Mouse (Mus musculus) layer of hippocampus, adult 11-12 months (tissue): Measurements from ENCODE around the gene Prmt2.

Experiments
- DNase-seq: peaks from one replicate; pipeline ENCODE4 v3.0.0; 2022; ENCODE audit warnings: low spot score

Prmt2 gene

GRCm38 (mm10) chr10:76218240-76218639 lies 19.4 kb downstream of the Prmt2 start:
- no peak for DNase-seq

- no peak for DNase-seq
Observed at GRCm38 (mm10) chr10:76217056-76217455, 20.6 kb downstream of the Prmt2 start.

- no peak for DNase-seq
Observed at GRCm38 (mm10) chr10:76214161-76214560, 23.5 kb downstream of the Prmt2 start.

GRCm38 (mm10) chr10:76212121-76212520 lies 25.5 kb downstream of the Prmt2 start:
- no peak for DNase-seq

- no peak for DNase-seq
Observed at GRCm38 (mm10) chr10:76210806-76211205, 26.9 kb downstream of the Prmt2 start.

- DNase-seq: no peak
Observed at GRCm38 (mm10) chr10:76209241-76209640, 28.4 kb downstream of the Prmt2 start.

GRCm38 (mm10) chr10:76207262-76207796 lies 30.3 kb downstream of the Prmt2 start:
- DNase-seq: no peak

GRCm38 (mm10) chr10:76203798-76204283 lies 33.8 kb downstream of the Prmt2 start:
- DNase-seq: peak; percentile 30

- DNase-seq: peak; percentile 82
Observed at GRCm38 (mm10) chr10:76201978-76202377, 35.7 kb downstream of the Prmt2 start.

GRCm38 (mm10) chr10:76201416-76201815 lies 36.2 kb downstream of the Prmt2 start:
- no peak for DNase-seq

- no peak for DNase-seq
Observed at GRCm38 (mm10) chr10:76188010-76188409, 49.7 kb downstream of the Prmt2 start.

GRCm38 (mm10) chr10:76185216-76185615 lies 52.4 kb downstream of the Prmt2 start:
- DNase-seq: no peak

- no peak for DNase-seq
Observed at GRCm38 (mm10) chr10:76174899-76175298, 62.8 kb downstream of the Prmt2 start.

- no peak for DNase-seq
Observed at GRCm38 (mm10) chr10:76158009-76158408, 79.7 kb downstream of the Prmt2 start.

- DNase-seq: no peak
Observed at GRCm38 (mm10) chr10:76157528-76157927, 80.1 kb downstream of the Prmt2 start.
